Mouse (Mus musculus): ENCODE measurements at regions not wholly inside any gene's neighbourhood (a gene's known extent, or its start where the extent isn't known, plus 50 kb on each side); places are given as distances from the start of the nearest gene placed in this dataset.
"Not testable (repeated sequence)": the region's sequence is repeated elsewhere in the genome, so short reads cannot be mapped to it uniquely, and the experiment has no call there.

DNA sequence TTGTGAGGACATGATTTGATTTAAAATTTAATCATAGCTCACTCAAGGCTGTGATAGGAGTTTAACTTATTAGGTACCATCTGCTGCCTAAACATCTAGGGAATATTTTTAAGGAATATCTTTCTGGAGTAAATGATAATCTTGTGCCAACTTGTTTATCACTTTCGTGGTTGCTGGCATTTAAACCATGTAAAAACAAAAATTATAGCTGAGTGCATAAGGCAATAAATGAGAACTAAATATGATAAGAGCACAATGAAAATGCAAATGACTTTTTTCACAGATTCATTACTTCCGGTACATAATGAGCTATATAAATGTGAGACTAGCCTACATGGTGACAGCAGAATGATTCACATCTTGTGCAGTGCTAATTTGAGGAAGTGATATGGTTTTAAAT, 221.8 kb upstream of the Tmprss15 start:
- no peak for DNase-seq

DNA sequence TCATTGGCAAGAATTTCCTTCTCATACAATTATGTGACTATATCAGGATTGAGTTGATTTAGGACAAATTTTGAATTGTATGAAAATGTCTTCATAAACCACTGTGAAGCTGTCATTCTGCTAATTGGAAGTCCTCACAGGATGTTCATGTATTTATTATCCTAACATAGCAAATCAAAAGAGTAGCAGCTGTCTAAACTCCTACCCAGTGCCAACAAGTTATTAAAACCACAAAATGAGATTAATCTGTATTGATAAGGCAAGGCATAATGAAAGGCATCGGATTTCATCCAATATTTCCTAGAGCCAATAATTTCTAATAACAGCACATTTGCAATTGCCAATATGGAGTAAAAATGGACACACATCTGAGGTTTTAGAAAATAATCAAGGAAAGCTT, 217.6 kb upstream of the Tmprss15 start:
- no peak for DNase-seq

DNA sequence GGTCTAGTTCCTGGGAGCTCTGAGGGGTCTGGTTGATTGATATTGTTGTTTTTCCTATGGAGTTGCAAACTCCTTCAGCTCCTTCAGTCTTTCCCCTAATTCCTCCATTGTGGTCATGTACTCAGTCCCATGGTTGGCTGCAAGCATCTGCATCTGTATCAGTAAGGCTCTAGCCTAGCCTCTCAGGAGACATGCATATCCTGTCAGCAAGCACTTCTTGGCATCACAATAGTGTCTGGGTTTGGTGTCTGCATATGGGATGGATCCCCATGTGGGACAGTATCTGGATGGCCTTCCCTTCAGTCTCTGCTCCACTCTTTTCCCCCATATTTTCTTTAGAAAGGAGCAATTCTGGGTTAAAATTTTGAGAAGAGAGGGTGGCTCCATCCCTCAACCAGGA, 205.7 kb upstream of the Tmprss15 start:
- DNase-seq: not testable (repeated sequence)

DNA sequence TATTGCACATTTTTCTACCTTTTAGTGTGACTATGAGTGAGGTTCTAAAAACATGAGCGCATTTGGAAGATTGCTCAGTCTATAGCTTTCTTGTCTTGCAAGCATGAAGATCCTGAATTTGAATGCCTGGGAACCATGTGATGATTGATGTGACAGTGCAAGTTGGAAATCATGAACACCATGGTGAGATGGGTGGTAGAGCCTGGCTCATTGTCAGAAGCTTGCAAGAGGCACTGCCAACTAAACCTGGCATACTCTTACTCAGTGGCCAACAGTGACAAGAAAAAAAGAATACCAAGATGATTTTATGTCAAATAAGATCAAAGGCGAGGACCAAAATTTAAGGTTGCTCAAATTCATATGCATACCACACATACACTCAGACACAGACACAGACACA, 188.1 kb upstream of the Tmprss15 start:
- DNase-seq: no peak

DNA sequence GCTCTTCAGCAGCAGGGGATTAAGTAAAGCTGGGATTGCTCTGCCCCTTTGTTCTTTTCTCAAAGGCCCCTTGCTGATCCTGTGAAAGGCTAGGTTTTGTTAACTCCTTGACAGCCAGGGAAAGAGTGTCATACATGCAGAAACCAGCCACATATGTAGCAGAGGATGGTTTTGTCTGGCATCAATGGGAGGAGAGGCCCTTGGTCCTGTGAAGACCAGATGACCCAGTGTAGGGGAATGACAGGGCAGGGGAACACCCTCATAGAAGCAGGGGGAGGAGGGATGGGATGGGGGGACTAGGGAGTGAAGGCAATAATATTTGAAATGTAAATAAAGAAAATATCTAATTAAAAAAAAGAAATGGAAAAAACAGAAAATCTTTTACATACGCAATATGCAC, 165.6 kb upstream of the Tmprss15 start:
- DNase-seq: no peak

DNA sequence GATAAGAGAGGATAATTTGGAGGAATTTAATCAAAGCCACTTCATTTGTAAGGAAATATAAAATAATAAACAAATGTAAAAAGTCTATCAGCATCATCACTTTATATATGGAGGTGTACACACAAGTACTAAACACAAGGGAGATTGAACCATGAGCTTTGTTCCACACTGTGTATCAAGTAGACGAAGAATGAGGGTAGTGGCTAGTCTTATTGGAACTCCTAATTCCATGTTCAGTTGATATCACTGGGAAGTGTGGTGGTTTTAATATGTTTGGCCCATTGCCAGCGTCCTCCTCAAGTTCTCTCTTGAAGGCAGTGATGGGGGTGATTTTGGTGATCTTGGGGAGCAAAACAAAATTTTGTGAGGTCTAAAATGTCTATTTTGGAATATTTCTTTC, 165.2 kb upstream of the Tmprss15 start:
- no peak for DNase-seq

DNA sequence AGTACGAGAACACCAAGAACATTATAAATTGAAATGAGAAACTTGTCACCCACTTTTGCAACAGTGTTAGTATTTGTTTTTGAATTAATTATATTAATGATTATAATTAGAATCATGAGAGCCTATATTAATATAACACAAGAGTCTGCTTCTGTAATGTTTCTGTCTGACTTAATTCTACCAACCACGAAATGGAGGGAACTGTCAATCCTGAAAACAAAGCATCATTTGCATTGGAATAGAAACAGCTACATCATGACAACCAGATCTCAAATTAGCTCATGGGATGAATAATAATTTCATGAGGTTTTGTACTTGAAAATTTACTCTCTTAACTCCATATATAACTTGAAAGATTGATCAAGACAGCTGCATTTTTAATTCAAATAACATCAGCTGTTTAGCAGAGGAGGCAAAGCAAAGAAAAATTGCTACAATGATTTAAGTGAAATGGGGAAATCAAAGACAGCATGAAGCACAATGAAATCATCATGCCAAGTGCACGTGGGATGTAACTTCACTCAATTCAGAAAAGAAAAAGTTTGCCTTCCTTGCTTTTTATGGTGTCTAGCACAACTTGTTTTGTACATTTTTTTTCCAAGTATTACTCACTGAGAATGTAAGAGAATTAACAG, 150.1 kb upstream of the Tmprss15 start:
- DNase-seq: no peak

DNA sequence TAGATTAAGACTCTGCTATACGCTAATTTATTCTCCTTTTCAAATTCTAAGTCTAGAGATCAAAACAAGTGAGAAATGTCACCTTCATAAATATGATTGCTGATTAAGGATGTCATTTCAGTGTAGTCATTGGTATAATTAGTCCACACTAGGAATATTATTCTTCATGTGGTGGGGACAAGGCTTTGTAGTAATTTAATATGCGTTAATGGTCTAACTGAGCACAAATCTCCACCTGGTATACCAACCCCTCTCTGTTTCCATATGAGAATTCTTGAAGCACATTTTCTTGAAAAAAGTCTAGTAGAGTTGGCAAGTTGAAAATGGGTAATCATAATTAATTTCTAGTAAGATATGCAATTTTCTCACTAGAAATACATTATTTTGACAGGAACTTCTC, 149.3 kb upstream of the Tmprss15 start:
- no peak for DNase-seq

DNA sequence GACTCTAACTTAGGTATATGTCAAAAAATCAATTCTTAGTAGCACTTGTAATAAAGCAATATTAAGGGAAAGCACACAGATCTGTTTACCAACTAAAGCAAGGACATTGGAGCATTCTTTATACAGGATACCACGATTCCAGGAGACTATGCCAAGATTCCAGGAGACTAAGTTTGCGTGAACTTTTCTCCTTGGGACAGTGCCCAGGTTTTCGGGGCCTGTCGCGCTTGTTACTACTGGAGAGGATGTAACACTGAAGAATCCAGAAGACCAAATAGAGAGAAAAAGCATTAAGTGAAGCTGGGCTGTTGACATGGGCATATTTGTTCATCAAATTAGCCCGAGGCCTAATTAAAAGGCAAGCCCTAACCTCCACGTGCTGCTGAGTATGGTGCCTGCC, 100.3 kb upstream of the Tmprss15 start:
- DNase-seq: peak; percentile 6

DNA sequence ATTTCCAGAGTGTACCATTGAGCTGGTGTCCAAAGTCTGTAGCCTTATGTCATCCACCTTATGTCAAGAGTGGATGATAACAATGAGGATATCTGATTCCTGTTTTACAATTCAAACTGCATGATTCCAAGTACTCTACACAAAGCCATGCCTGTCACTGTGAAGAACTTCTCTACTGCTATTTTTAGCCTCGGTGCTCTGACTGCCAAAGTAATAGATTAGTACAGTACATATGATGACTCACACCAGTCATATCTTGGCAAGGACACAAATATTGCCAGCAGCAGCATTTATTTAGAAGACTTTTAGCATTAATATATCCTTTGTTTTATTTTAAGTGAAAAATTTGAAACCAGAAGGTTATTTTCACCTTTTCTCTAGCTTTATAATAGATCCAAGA, 95.6 kb upstream of the Tmprss15 start:
- no peak for DNase-seq

DNA sequence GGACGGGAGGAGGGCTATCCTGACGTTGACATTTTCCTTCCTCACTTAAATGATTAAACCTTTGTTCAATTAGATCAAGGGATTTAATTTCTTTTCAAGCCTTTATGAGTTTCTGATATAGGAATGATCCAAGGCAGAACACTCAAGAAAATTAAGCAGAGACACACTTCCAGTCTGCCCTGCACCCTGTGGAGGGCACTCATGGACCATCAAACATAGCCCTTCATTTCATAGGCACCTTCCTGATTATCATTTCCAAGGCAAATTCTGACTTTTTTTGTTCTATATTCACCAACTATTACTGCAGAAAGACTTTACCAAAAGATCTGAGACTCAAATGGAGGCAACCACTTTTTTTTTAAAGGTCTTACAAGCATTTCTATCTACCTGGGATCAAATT, 91.6 kb upstream of the Tmprss15 start:
- no peak for DNase-seq

DNA sequence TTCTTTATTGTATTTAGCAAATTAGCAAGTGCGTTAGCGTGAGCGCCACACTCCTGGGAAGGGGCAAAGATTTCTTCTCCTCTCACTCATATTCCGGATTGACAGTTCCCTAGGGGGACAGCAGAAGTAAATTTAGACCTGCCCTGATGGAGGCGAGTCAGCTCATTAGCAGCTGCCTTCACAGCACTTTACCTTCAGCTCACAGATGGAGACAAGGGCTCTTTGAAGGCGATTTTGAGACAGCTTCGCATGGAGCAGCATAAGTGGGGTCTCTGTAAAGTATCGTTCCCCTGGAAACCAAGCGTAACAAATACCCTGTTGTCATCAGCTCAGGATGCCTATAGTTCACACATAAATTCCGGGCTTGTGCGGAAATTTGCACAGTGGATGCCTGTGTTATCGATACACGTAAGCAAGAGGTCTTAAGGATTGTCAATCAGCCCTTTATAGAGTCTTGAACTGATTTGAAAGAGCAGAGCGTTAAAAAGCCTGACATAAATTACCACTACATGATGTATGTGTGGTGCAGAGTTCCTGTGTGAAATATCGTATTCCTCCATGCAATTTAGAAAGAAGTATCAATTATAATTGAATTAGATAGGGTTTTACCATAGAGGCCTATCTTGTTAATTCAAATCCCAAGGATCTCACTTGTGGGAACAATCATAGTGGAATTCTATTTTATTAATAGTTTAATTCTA, 86.6 kb upstream of the Tmprss15 start:
- no peak for DNase-seq

DNA sequence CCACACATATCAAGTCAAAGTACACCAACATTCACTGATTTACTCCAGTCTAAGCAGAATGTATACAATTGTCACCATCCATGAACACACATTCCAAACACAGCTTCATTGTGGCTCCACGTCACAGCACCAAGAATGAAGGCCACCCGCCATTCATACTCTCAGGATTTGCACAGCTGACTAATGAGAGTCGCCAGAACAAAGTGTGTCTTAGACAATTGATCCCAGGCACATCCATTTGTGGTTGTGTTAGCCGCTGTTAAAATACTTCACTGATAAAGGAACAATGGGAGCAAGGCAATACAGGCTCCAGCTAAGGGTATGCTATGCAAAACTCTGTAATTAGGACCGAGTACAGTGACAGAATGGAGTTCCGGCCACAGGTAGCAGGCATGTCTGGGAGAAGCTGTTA, 85.9 kb upstream of the Tmprss15 start:
- DNase-seq: no peak

DNA sequence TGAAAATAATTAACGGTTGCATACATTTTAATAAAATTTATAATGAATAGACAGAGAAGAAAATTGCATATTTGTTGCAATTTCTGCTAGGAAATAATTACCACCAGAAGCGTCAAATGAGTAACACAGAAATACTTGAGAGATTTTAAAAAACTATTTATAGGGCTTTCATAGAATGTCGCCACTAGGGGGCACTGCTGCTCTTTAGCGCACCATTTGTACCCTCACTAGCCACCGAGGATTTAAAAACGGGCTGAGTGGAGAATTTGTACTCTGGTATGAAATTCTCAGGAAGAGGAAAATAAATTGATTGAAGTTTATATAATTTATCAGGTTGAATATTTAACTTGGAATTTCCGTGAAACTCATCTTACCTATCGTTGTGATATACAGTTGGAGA, 77.3 kb upstream of the Tmprss15 start:
- peak; percentile 42 for DNase-seq

DNA sequence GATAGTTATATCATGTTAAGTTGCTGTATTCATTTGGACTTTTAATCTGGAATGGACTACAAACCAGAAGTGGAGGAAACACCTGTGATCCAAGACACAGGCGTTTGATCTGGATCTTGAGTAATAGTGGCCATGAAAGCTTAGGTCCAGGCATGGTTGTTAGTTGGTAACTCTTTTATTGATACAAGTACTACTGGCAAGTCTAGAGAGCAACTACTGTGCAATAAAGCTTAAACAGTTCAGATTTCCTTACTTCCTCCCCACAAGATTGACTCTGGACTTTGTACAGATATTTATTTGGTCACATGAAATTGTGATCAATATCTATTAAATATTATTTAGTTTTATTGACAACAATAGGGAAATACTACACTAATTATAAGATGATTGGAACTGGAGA, 51.9 kb upstream of the Tmprss15 start:
- DNase-seq: no peak

Measured in kidney, adult 9 months (tissue).